Mouse (Mus musculus) kidney, adult 2 months (tissue): Measurements from ENCODE around the gene Rtn4rl1. TPM values are rescaled to one million over a fixed set of nuclear protein-coding genes. Genes with fewer than 3 reads are reported as not detected.
"Not testable (repeated sequence)": the region's sequence is repeated elsewhere in the genome, so short reads cannot be mapped to it uniquely, and the experiment has no call there.

ENCODE experiments used
- DNase-seq: peaks from one replicate; pipeline ENCODE4 v3.0.0; 2021
- H3K27ac ChIP-seq: fragments of 200-500 bp; 2 replicates; pipeline ENCODE4 v1.5.1; 2012; ENCODE audit warnings: low read depth, low read length, control low read depth, inconsistent platforms; ENCODE audit not compliant: insufficient read depth
- H3K27me3 ChIP-seq: fragments of 200-500 bp; replicated peaks from 2 replicates; pipeline ENCODE4 v1.6.1; 2012; ENCODE audit warnings: mild to moderate bottlenecking, moderate library complexity, low read length, inconsistent platforms; ENCODE audit not compliant: control insufficient read depth, insufficient read depth
- H3K36me3 ChIP-seq: fragments of 200-500 bp; 2 replicates; pipeline ENCODE4 v1.6.1; 2012; ENCODE audit warnings: mild to moderate bottlenecking, moderate library complexity, low read length, inconsistent platforms; ENCODE audit not compliant: control insufficient read depth, insufficient read depth
- H3K4me1 ChIP-seq: fragments of 200-500 bp; 2 replicates; pipeline ENCODE4 v1.6.1; 2011; ENCODE audit warnings: low read length; ENCODE audit not compliant: control insufficient read depth, insufficient read depth
- H3K4me3 ChIP-seq: fragments of 200-500 bp; 2 replicates; pipeline ENCODE4 v1.5.1; 2011; ENCODE audit warnings: mild to moderate bottlenecking, low read depth, low read length, control low read depth; ENCODE audit not compliant: insufficient read depth
- CTCF ChIP-seq: fragments of 200-500 bp; conservative IDR thresholded peaks from 2 replicates; pipeline ENCODE4 v1.5.1; 2011; ENCODE audit warnings: low read depth, mild to moderate bottlenecking, control low read depth, low read length, moderate library complexity, mixed read lengths; ENCODE audit not compliant: insufficient read depth, insufficient read length
- POLR2A ChIP-seq: fragments of 200-500 bp; IDR thresholded peaks from one replicate; pipeline ENCODE4 v1.6.1; 2011; ENCODE audit warnings: low read depth, low read length, control low read depth
- WGBS: fragments of 180-500 bp; shearing (Covaris S2); methylation state at CpG from one replicate; pipeline ENCODE4 v1.1.7; 2018; 5-methylcytosine and 5-hydroxymethylcytosine counted together
- polyA plus RNA-seq: library from polyadenylated mRNA; depleted of rRNA; stranded (reverse); fragments of >200 nt; gene quantifications from 2 replicates; pipeline ENCODE4 v1.2.3, GENCODE M21; 2012

Rtn4rl1 gene
- polyA plus RNA-seq, 1 experiment: 11.3 TPM

DNA sequence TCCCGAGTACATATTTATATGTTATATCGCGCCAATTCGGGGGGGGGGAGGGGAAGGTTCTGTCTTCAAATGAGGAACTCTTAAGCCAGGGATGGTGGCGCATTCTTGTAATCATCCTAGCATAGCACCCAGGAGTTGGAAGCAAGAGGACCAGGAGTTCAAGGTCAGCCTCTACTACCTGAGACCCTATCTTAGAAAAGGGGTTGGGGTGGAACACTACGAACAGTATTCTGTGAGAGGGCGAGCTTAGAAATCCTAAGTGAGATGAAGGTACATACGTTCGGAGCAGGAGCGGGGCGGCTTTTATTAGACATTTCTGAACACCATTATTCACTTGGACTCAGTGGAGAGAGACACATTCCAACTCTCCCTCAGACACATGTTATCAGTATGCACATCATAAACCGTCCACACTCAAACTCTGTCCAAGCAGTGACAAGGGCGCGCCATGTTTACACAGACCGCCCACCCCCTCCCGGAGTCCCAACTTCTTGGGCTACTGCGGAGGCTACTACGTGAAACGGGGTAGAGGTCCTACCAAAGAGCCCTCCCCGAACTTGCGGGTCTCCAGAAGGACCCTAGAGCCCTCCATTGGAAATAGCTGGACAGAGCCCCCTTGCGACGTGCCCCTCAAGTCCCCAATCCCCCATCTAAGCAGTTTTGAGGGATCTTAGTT is 24.0 kb upstream of the Rtn4rl1 start, which contains the start of gene Hic1:
Hic1 (minus strand) TSS at position 115 of the 676 bp plus-strand sequence.
- DNase-seq: no peak
- Histone ChIP-seq H3K27me3 (no peaks in the 10 kb centered on the region), H3K27ac (peak within 1 kb of the TSS; percentile 40; the same call in 1 of the 2 replicates), H3K4me1 (peaks cover 7% of the 10 kb centered on the region; the same call in 1 of the 2 replicates), H3K36me3 (no peaks in the 10 kb centered on the region), H3K4me3 (peak within 1 kb of the TSS; percentile 56)
- WGBS: 7% methylated on average over 23 of the region's 23 CpGs
- no peak for TF ChIP-seq CTCF
- TF ChIP-seq POLR2A: no peak

DNA sequence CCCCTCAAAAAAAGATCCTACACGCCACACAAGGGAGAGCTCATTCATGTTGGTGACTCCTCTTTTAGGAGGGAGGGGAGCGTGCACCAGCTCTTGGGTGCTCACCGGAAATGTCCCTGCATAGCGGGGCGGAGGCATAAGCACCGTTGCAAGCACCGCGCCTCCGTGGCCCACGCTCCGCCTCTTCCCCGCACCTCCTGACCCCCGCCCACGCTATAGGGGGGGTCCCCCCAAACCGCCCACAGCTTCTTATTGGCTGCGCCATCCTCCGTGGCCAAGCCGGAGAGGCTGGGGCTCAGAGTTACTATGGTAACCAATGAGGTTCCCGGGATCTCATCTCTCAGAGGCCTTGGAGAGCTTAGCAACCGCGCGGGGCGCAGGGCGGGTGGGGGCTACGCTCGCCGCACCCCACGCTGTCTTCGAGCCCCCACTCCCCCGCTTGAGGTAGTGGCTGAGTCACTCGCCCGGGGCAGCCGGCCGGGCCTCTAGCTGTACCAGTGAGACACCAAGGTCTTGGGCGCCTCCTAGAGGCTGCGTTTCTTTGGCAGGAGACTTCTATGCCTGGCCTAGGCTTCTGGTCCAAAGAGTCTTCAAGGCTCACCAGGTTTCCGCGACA is 23.3 kb upstream of the Rtn4rl1 start:
- Histone ChIP-seq H3K4me3 (peak overlapping the region; percentile 17; the same call in 1 of the 2 replicates), H3K27ac (no peak overlapping the region), H3K4me1 (peaks cover 7% of the 10 kb centered on the region; the same call in 1 of the 2 replicates)

DNA sequence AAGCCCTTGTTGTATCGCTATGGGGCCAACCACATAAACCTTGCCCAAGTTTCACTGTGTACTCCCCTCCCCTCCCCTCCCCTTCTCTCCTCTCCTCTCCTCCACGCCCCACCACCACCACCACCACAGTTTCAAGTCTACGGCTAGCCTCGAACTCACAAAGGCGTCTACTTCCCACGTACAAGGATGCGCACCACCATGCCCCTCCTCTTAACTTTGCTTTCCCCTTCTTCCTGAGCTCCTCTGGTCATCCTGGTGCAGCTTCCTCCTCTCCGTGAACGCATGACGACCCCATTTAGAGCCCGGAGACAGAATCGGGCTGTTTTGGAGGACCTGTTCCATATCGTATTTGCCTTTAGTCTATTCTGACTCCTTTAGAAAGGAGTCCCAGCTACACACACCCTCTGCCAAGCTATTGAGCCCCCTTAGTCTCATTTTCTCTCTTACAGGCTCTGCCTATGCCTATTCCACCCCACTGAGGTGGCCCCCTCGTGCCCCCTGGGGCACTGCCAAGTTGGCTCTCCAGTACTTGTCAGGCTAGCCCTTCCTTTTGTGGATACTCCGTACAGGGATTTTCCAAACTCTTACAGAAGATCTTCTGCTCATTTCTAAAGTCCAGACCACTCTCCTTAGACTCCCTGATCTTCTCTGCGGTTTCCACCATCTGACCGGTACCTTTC is 22.3 kb upstream of the Rtn4rl1 start:
- Histone ChIP-seq H3K27ac (no peak overlapping the region), H3K36me3 (no peaks in the 10 kb centered on the region), H3K4me1 (peaks cover 4% of the 10 kb centered on the region; the same call in 1 of the 2 replicates), H3K27me3 (no peaks in the 10 kb centered on the region), H3K4me3 (no peak overlapping the region)
- TF ChIP-seq POLR2A: no peak
- no peak for TF ChIP-seq CTCF
- no peak for DNase-seq
- 19% methylated on average over 17 of the region's 17 CpGs for whole genome bisulfite sequencing

More for the DNA sequence above, 23.3 kb upstream of the Rtn4rl1 start:
- WGBS: under 1% methylated on average over 38 of the region's 38 CpGs
- H3K27me3 ChIP-seq: no peaks in the 10 kb centered on the region
- TF ChIP-seq POLR2A (no peak), CTCF (peak; percentile 75)
- no peaks in the 10 kb centered on the region for H3K36me3 ChIP-seq
- DNase-seq: peak; percentile 96

DNA sequence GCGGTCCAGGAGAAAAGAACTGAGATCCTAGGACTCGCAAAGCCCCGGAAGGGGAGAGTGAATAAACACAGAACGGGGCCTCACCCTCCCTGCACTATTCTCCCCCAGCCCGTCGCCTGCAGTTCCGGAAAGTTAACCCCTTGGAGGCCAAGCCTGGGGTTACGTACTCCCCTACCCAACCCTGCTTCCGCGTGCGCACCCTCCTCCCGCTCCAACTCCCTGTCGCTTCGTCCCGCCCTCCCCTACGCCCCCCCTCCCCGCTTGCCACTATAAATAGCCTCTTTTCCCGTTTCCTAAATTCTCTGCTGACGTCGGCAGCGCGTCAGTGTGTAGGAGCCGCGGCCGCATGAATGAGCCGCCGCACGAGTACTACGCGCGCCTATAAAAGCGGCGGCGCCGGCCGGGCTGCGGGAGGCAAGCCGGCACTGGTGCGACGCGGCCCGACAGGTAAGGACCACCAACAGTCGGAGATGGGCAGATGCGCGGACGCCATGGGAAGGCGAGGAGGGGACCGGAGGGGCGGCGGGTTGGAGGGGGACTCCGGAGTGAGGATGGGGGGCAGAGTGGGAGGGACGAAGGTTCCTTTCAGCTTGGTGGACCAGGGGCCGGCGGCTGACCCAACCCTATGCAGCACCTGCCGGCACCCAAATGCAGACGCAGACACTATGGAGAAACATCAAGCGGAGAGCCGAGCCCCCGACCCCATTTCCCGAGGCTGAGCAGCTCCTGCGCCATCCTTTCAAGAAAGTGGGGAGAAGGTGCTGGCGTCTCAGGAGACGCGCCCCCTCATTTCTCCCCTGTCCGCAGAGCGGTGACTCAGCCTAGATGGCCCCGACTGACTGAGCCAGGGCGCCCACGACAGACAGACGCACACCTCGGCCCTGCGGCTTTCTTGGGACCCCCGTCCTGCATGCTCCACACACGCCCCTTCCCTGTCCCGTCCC is 21.2 kb upstream of the Rtn4rl1 start:
- DNase-seq: no peak
- Histone ChIP-seq H3K27me3 (no peaks in the 10 kb centered on the region), H3K27ac (no peak overlapping the region), H3K36me3 (no peaks in the 10 kb centered on the region; the same call in 1 of the 2 replicates), H3K4me3 (peak overlapping the region; percentile 63), H3K4me1 (peaks cover 4% of the 10 kb centered on the region; the same call in 1 of the 2 replicates)
- no peak for TF ChIP-seq CTCF
- no peak for TF ChIP-seq POLR2A
- under 1% methylated on average over 74 of the region's 75 CpGs for WGBS

DNA sequence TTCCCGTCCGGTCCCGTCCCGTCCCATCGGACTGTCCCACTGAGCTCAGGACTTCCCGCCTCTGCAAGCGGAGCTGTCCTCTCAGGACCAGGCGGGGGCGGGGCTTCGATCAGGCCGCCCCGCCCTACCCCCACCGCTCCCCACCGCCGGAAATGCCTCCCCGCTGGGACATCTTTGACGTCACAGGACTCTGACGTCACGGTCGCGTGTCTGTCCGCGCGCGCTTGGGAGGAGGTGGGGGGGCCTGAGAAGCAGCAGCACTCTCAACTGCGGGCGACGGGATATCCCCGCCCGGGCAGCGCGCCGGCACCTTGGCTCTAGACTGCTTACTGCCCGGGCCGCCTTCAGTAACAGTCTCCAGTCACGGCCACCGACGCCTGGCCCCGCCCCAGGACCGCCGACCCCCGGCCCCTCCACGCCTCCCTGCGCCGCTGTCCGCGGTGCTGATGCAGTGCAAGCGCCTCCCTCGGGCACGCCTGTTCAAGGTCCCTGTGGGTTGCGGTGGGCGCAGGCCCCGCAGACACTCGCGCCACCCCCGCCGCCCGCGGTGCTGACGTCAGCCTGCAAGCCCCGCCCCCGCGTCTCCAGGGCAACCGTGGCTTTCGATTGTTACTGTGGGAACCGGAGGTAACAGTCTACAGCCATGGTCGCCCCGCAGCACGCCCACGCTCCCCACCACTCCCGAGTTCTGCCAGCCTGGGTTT is 20.3 kb upstream of the Rtn4rl1 start:
- peak overlapping the region; percentile 63 for H3K4me3 ChIP-seq
- H3K27ac ChIP-seq: no peak overlapping the region
- DNase-seq: peak; percentile 88
- no peaks in the 10 kb centered on the region for H3K27me3 ChIP-seq
- TF ChIP-seq CTCF: no peak
- no peak for TF ChIP-seq POLR2A
- peaks cover 6% of the 10 kb centered on the region; the same call in 1 of the 2 replicates for H3K4me1 ChIP-seq
- H3K36me3 ChIP-seq: no peaks in the 10 kb centered on the region; the same call in 1 of the 2 replicates
- WGBS: under 1% methylated on average over 70 of the region's 71 CpGs

DNA sequence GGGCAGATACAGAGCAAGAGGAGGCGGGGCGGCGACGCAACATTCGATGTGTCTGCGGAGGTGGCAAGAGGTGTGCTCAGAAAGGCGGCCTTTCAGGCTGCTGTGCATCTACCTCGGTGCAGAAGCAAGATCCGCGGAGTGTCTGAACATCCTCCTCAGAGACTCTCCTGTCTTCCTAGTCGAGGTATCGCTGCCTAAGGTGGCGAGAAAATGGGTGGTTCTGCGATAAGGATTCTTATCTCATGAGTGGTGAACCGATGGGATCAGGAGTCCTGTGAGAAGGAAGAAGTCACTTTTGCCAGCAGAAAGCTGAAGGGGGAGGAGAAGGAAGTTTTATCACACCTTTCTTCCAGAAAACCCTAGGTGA is 19.8 kb upstream of the Rtn4rl1 start:
- Histone ChIP-seq H3K36me3 (no peaks in the 10 kb centered on the region; the same call in 1 of the 2 replicates), H3K4me3 (peak overlapping the region; percentile 63), H3K27ac (no peak overlapping the region), H3K27me3 (no peaks in the 10 kb centered on the region), H3K4me1 (peaks cover 6% of the 10 kb centered on the region; the same call in 1 of the 2 replicates)
- no peak for DNase-seq
- TF ChIP-seq CTCF (no peak), POLR2A (no peak)
- WGBS: 3% methylated on average over 15 of the region's 15 CpGs

DNA sequence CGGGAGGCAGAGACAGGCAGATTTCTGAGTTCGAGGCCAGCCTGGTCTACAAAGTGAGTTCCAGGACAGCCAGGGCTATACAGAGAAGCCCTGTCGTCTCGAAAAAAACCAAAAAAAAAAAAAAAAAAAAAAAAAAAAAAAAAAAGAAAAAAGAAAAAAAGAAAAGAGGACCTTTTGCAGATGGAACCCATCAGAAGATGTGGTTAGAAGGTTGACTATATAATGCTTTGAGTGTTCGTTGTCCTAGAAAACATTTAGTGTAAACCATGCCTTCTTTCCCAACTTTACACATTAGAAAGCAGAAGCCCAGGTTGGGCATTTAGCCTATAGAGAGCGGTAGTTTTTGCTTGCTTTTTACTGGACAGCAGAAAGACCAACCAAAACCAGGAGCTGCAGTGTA is 19.0 kb upstream of the Rtn4rl1 start:
- WGBS: 71% methylated on average over 6 of the region's 6 CpGs
- not testable (repeated sequence) for H3K27me3 ChIP-seq, H3K4me1 ChIP-seq, H3K27ac ChIP-seq, DNase-seq, H3K4me3 ChIP-seq, H3K36me3 ChIP-seq
